ENCODE assay signal across 20 mouse cellular contexts in the genomic region with DNA sequence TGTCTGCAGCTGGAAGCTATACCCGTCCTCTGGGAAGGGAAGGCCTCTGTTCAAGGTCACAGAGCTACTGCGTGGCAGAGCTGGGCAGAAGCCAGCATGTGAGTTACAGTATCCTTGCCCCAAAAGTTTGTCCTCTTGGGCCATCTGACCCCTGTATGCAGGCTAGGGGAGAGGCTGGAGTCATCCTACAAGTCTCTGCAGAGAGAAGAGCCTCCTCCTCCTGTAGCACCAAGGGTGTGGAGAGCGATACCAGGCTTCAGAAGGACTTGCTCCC. TPM values are rescaled to one million over a fixed set of nuclear protein-coding genes. Genes with fewer than 3 reads are reported as not detected.
DNase-seq lines count a peak whose midpoint lies in the region; ATAC-seq and TF ChIP-seq lines count a peak whose summit lies in the region.
"Had no signal": no experiment of that assay in that cellular context is flagged by ENCODE, and none has a peak within 500 bp of the region (broad histone marks: within the 10 kb centered on the region; RNA-seq: fewer than 3 reads in every experiment).

No protein-coding gene starts in this region.

- no peak for DNase-seq in heart, postnatal 14 days
- DNase-seq in ovary, postnatal 36 days (ENCODE audit: low spot score) = peak; percentile 56
- no peak for DNase-seq in ovary, postnatal 14 days (ENCODE audit: low spot score)
- peak; percentile 62 for DNase-seq in adrenal gland, postnatal 25 days
- no peak for DNase-seq in urinary bladder, postnatal 25 days (ENCODE audit: low spot score)
- DNase-seq: cerebellum, postnatal 36 days; gastrocnemius, postnatal 25 days; kidney, adult 2 months; kidney, postnatal 25 days; spleen, adult 18-20 months had no signal

- H3K4me2 ChIP-seq in heart, embryonic 14.5 days (ENCODE audit: low read length) = no peak overlapping the region
- H3K4me2 ChIP-seq: hindbrain, embryonic 13.5 days; limb, embryonic 15.5 days; lung, embryonic 15.5 days; neural tube, embryonic 13.5 days; stomach, embryonic 15.5 days had no signal

- H3K4me3 ChIP-seq in heart, embryonic 14.5 days (ENCODE audit: control insufficient read depth in 1 of 2, insufficient read depth in 1 of 2, low read depth in 1 of 2, low read length in 2 of 2) = no peak overlapping the region
- H3K4me3 ChIP-seq in small intestine, adult 2 months (ENCODE audit: low read depth, low read length) = no peak overlapping the region
- H3K4me3 ChIP-seq: hindbrain, embryonic 13.5 days; limb, embryonic 15.5 days; lung, embryonic 15.5 days; neural tube, embryonic 13.5 days; stomach, embryonic 15.5 days had no signal

- peaks cover 36 to 39% of the 10 kb centered on the region in 2 experiments for H3K4me1 ChIP-seq in heart, embryonic 14.5 days (ENCODE audit: control insufficient read depth in 2 of 2, insufficient read depth in 2 of 2, low read length in 2 of 2)
- no peaks in the 10 kb centered on the region for H3K4me1 ChIP-seq in small intestine, adult 2 months (ENCODE audit: control insufficient read depth, insufficient read depth, insufficient read length, low read length)

- no peaks in the 10 kb centered on the region for H3K9me3 ChIP-seq in heart, embryonic 14.5 days (ENCODE audit: control insufficient read depth, low read length)
- H3K9me3 ChIP-seq: G1E; hindbrain, embryonic 13.5 days; limb, embryonic 15.5 days; lung, embryonic 15.5 days; neural tube, embryonic 13.5 days; stomach, embryonic 15.5 days had no signal

- TF ChIP-seq CTCF in small intestine, adult 2 months (IDR thresholded peaks at IDR 0.05; ENCODE audit: extremely low read depth, insufficient read length, insufficient replicate concordance, low read depth, low read length) = no peak

- intact Hi-C loops in heart, postnatal 14 days (cut with DNase I) = no loop called here

- peak overlapping the region; percentile 52; the same call in 1 of the 2 replicates for H3K9ac ChIP-seq in heart, embryonic 14.5 days (ENCODE audit: low read length)
- H3K9ac ChIP-seq: hindbrain, embryonic 13.5 days; limb, embryonic 15.5 days; lung, embryonic 15.5 days; neural tube, embryonic 13.5 days; stomach, embryonic 15.5 days had no signal

- WGBS in heart, embryonic 14.5 days = 22% methylated on average over 3 of the region's 3 CpGs
- 38% methylated on average over 3 of the region's 3 CpGs for WGBS in small intestine, adult 2 months

- 0 out of 2 replicates have a peak, but pooled peaks have one; percentile 19 for ATAC-seq in heart, embryonic 14.5 days (ENCODE audit: insufficient number of reproducible peaks, insufficient read depth, low FRiP score, low read depth)

- peak overlapping the region; percentile 87 for H3K27ac ChIP-seq in heart, embryonic 14.5 days (replicated peaks in 1 of 2; ENCODE audit: control insufficient read depth in 1 of 2, insufficient read depth in 1 of 2, low read depth in 2 of 2, low read length in 2 of 2)
- peak overlapping the region; percentile 39; the same call in 1 of the 2 replicates for H3K27ac ChIP-seq in small intestine, adult 2 months (ENCODE audit: insufficient read depth, low read depth, low read length)
- H3K27ac ChIP-seq: hindbrain, embryonic 13.5 days; limb, embryonic 15.5 days; lung, embryonic 15.5 days; neural tube, embryonic 13.5 days; stomach, embryonic 15.5 days had no signal

- no peak for TF ChIP-seq POLR2A in small intestine, adult 2 months (IDR thresholded peaks at IDR 0.05; ENCODE audit: low read depth, low read length)

- no peaks in the 10 kb centered on the region for H3K27me3 ChIP-seq in heart, embryonic 14.5 days (ENCODE audit: control insufficient read depth, insufficient read depth, low read length)
- no peaks in the 10 kb centered on the region for H3K27me3 ChIP-seq in small intestine, adult 2 months (ENCODE audit: control insufficient read depth, insufficient read depth, low read length)
- H3K27me3 ChIP-seq: hindbrain, embryonic 13.5 days; limb, embryonic 15.5 days; lung, embryonic 15.5 days; neural tube, embryonic 13.5 days; stomach, embryonic 15.5 days had no signal

- H3K36me3 ChIP-seq in heart, embryonic 14.5 days (ENCODE audit: control insufficient read depth, insufficient read depth, low read length) = no peaks in the 10 kb centered on the region
- H3K36me3 ChIP-seq in small intestine, adult 2 months (ENCODE audit: control insufficient read depth, insufficient read depth, low read length) = no peaks in the 10 kb centered on the region
- H3K36me3 ChIP-seq: G1E; hindbrain, embryonic 13.5 days; limb, embryonic 15.5 days; lung, embryonic 15.5 days; neural tube, embryonic 13.5 days; stomach, embryonic 15.5 days had no signal

RNA-seq across cellular contexts. Expression of gene Spocd1, which starts 7.8 kb away (rescaled TPM):
- polyA plus RNA-seq in heart, embryonic 14.5 days (2014; fragmentation: Nextera tagmentation; extraction: Ambion mirVana) = 0.24 and 0.47 TPM in 2 replicates
- total RNA-seq in heart, postnatal 14 days (2021) = not detected
- 0.86 and 3.4 TPM in 2 replicates for total RNA-seq in adrenal gland, postnatal 25 days (2021)
- not detected in 2 replicates for polyA plus RNA-seq in small intestine, adult 2 months (2012; rRNA removed)
- total RNA-seq: G1E; gastrocnemius, postnatal 25 days; monocyte, adult 5-6 weeks had no signal
- polyA plus RNA-seq: embryonic facial prominence, embryonic 11.5 days; G1E; hindbrain, embryonic 13.5 days; kidney, adult 2 months; neural tube, embryonic 13.5 days had no signal

Comparison
In these comparisons a context has a peak if more than half of its experiments do, and no peak if none do; other contexts are left out.
1. DNase-seq: peak in ovary, postnatal 36 days (single experiment) and adrenal gland, postnatal 25 days (single experiment); none in heart, postnatal 14 days (0 of 2), ovary, postnatal 14 days (single experiment) and urinary bladder, postnatal 25 days (single experiment).